Mouse (Mus musculus): Measurements from ENCODE around the gene Yif1a.

- TF ChIP-seq CTCF (IDR thresholded peaks at IDR 0.05; ENCODE audit: borderline replicate concordance, extremely low read depth, insufficient read depth, insufficient read length) = no peak
- TF ChIP-seq POLR2A (IDR thresholded peaks at IDR 0.05; ENCODE audit: borderline replicate concordance, extremely low read depth, insufficient read depth, insufficient read length, poor library complexity, severe bottlenecking) = 0 out of 2 replicates have a peak, but pooled peaks have one; percentile 22
These were observed 20.3 kb upstream of the Yif1a start, which contains the start of gene Cd248 for GRCm38 (mm10) chr19:5067867-5068569.
